Mouse (Mus musculus) bone marrow macrophage, adult 2 months (primary cell): ENCODE measurements around the gene Rps27.
"Not testable (repeated sequence)": the region's sequence is repeated elsewhere in the genome, so short reads cannot be mapped to it uniquely, and the experiment has no call there.

ENCODE experiments used
- CTCF ChIP-seq: IDR thresholded peaks from 2 replicates; pipeline ENCODE4 v1.5.1; 2012; ENCODE audit warnings: low read depth, mild to moderate bottlenecking, low read length, moderate library complexity
- POLR2A ChIP-seq: IDR thresholded peaks from 2 replicates; pipeline ENCODE4 v1.6.1; 2012; ENCODE audit warnings: mild to moderate bottlenecking, low read depth, low read length, borderline replicate concordance

DNA sequence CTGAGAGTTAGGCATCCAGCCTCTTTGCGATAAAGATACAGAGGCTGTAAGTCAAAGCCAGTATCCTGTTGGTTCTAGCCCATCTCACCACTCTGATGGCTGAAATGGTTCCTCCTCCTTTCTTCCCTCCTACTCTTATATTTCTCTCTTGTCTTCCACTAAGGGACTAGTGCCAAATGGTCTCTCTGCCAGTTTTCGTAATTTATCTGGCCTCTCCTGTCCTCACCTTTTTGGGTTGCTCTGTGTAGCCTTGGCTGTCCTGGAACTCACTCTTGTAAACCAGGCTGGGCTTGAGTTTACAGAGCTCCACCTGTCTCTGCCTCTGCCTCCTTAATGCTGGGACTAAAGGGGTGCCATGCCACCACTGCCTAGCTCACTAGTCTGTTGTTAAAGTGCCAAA lies 39.2 kb upstream of the Rps27 start:
- not testable (repeated sequence) for TF ChIP-seq POLR2A, CTCF
